Mouse (Mus musculus) C2C12 (cell line): ENCODE data around the gene Dedd. TPM values are rescaled to one million over a fixed set of nuclear protein-coding genes. Genes with fewer than 3 reads are reported as not detected.
A peak's percentile ranks its signal among the peaks of the same experiment; 100 is the strongest.

ENCODE experiments used
- H3K27me3 ChIP-seq: one replicate; pipeline ENCODE4 v1.6.1; 2011; ENCODE audit not compliant: control insufficient read depth, insufficient read depth, insufficient read length
- H3K36me3 ChIP-seq: one replicate; pipeline ENCODE4 v1.6.1; 2011; ENCODE audit not compliant: control insufficient read depth, insufficient read depth
- H3K4me3 ChIP-seq: one replicate; pipeline ENCODE4 v1.5.1; 2011; ENCODE audit warnings: mild to moderate bottlenecking, control low read depth; ENCODE audit not compliant: poor library complexity, insufficient read depth, severe bottlenecking
- H3K79me2 ChIP-seq: one replicate; pipeline ENCODE4 v1.6.1; 2011; ENCODE audit not compliant: control insufficient read depth, insufficient read depth
- H3K79me3 ChIP-seq: one replicate; pipeline ENCODE4 v1.6.1; 2011; ENCODE audit warnings: low read depth, control low read depth
- H3ac ChIP-seq: one replicate; pipeline ENCODE3; 2011; ENCODE audit warnings: low read depth; ENCODE audit not compliant: control insufficient read depth, insufficient read length
- CEBPB ChIP-seq: IDR thresholded peaks from one replicate; pipeline ENCODE4 v1.6.1; 2011; ENCODE audit warnings: low read depth, mild to moderate bottlenecking, control low read depth, moderate library complexity
- CTCF ChIP-seq: IDR thresholded peaks from one replicate; pipeline ENCODE4 v1.5.1; 2011; ENCODE audit not compliant: control insufficient read depth, insufficient read depth, insufficient read length
- FOSL1 ChIP-seq: IDR thresholded peaks from one replicate; pipeline ENCODE4 v1.8.0; 2011; ENCODE audit warnings: mild to moderate bottlenecking, low read length; ENCODE audit not compliant: poor library complexity, insufficient read depth, severe bottlenecking
- MAX ChIP-seq: IDR thresholded peaks from one replicate; pipeline ENCODE4 v1.6.1; 2011; ENCODE audit warnings: mild to moderate bottlenecking, control low read depth
- MYOD1 ChIP-seq: IDR thresholded peaks from one replicate; pipeline ENCODE4 v1.6.1; 2011; ENCODE audit warnings: low read depth; ENCODE audit not compliant: control insufficient read depth, insufficient read length
- MYOG ChIP-seq: IDR thresholded peaks from one replicate; pipeline ENCODE4 v1.6.1; 2011; ENCODE audit not compliant: control insufficient read depth, insufficient read length; ENCODE audit errors: extremely low read depth
- USF1 ChIP-seq: IDR thresholded peaks from one replicate; pipeline ENCODE4 v1.6.1; 2011; ENCODE audit warnings: low read depth, mild to moderate bottlenecking, control low read depth, moderate library complexity
- long read RNA-seq, 2 experiments: library from polyadenylated mRNA; unstranded; transcript quantifications; one replicate each; pipeline ENCODE4 v2.0.0; 2019 to 2020
- polyA plus RNA-seq: library from polyadenylated mRNA; unstranded; fragments of >200 nt; fragmentation: generic; extraction: Trizol; gene quantifications from one replicate; pipeline ENCODE4 v1.2.1, GENCODE M21; 2012; ENCODE audit warnings: missing spikeins

The Dedd gene
- polyA plus RNA-seq = 44.8 TPM
- long read RNA-seq, experiment 1, transcript Dedd-201 (5 exons, 1,618 nt) = major isoform, 20 of 43 reads
- long read RNA-seq, experiment 1, transcript Dedd-206 (5 exons, 849 nt) = minor isoform, 7 of 43 reads
- long read RNA-seq, experiment 1, partial matches to known transcripts = 2 of 43 reads
- long read RNA-seq, experiment 1, other reads (novel, unspliced or antisense) = 12 of 43 reads
- long read RNA-seq, experiment 2, transcript Dedd-201 (5 exons, 1,618 nt) = major isoform, 55 of 119 reads
- long read RNA-seq, experiment 2, transcript Dedd-204 (6 exons, 2,563 nt) = minor isoform, 23 of 119 reads
- long read RNA-seq, experiment 2, transcript Dedd-206 (5 exons, 849 nt) = minor isoform, 16 of 119 reads
- long read RNA-seq, experiment 2, partial matches to known transcripts = 2 of 119 reads
- long read RNA-seq, experiment 2, other reads (novel, unspliced or antisense) = 23 of 119 reads

- peaks cover 18% of the 10 kb centered on the region for H3K36me3 ChIP-seq
- TF ChIP-seq FOSL1 (no peak), CEBPB (no peak), MAX (no peak), MYOG (no peak), MYOD1 (no peak), USF1 (no peak), CTCF (no peak)
- H3K79me2 ChIP-seq = peaks cover 93% of the 10 kb centered on the region
- H3K4me3 ChIP-seq = peak within 1 kb of the TSS; percentile 76
- peak within 1 kb of the TSS; percentile 95 for H3ac ChIP-seq
- H3K79me3 ChIP-seq = peaks cover 62% of the 10 kb centered on the region
- no peaks in the 10 kb centered on the region for H3K27me3 ChIP-seq
Measured at GRCm38 (mm10) chr1:171328839-171329432, at the start of gene Dedd. Gene Dedd, plus strand, starts transcription at chr1:171329145.

- Histone ChIP-seq H3ac (no peak overlapping the region), H3K79me2 (no peaks in the 10 kb centered on the region), H3K27me3 (no peaks in the 10 kb centered on the region), H3K4me3 (peak overlapping the region; percentile 55), H3K79me3 (no peaks in the 10 kb centered on the region), H3K36me3 (peaks cover 40% of the 10 kb centered on the region)
- no peak for TF ChIP-seq USF1
- TF ChIP-seq FOSL1 = no peak
- no peak for TF ChIP-seq CEBPB
- TF ChIP-seq MAX = no peak
- TF ChIP-seq MYOG = no peak
- no peak for TF ChIP-seq MYOD1
- no peak for TF ChIP-seq CTCF
Measured at GRCm38 (mm10) chr1:171279721-171280120, 49.2 kb upstream of the Dedd start.

GRCm38 (mm10) chr1:171280250-171280915 is 48.6 kb upstream of the Dedd start:
- no peaks in the 10 kb centered on the region for H3K79me2 ChIP-seq
- H3ac ChIP-seq = peak overlapping the region; percentile 80
- TF ChIP-seq CEBPB (no peak), MYOD1 (no peak), MAX (no peak), FOSL1 (no peak), CTCF (no peak), USF1 (no peak), MYOG (no peak)
- H3K27me3 ChIP-seq = no peaks in the 10 kb centered on the region
- peaks cover 40% of the 10 kb centered on the region for H3K36me3 ChIP-seq
- peak overlapping the region; percentile 55 for H3K4me3 ChIP-seq
- H3K79me3 ChIP-seq = no peaks in the 10 kb centered on the region

GRCm38 (mm10) chr1:171280916-171281527 is 47.9 kb upstream of the Dedd start, which contains the start of gene Ppox:
Gene Ppox, minus strand, starts transcription at chr1:171281186.
- Histone ChIP-seq H3ac (peak within 1 kb of the TSS; percentile 80), H3K4me3 (peak within 1 kb of the TSS; percentile 55), H3K79me2 (peaks cover 2% of the 10 kb centered on the region), H3K79me3 (peaks cover 2% of the 10 kb centered on the region), H3K27me3 (no peaks in the 10 kb centered on the region), H3K36me3 (peaks cover 37% of the 10 kb centered on the region)
- TF ChIP-seq CEBPB = no peak
- no peak for TF ChIP-seq USF1

GRCm38 (mm10) chr1:171281528-171281923 is 47.4 kb upstream of the Dedd start:
- Histone ChIP-seq H3ac (peak overlapping the region; percentile 58), H3K27me3 (no peaks in the 10 kb centered on the region), H3K36me3 (peaks cover 35% of the 10 kb centered on the region), H3K79me3 (peaks cover 2% of the 10 kb centered on the region), H3K4me3 (peak overlapping the region; percentile 38), H3K79me2 (peaks cover 7% of the 10 kb centered on the region)
- no peak for TF ChIP-seq FOSL1
- peak; percentile 18 for TF ChIP-seq CTCF
